Mouse (Mus musculus) common myeloid progenitor, adult 5-6 weeks (primary cell): Measurements from ENCODE around the gene Rufy4. TPM values are rescaled to one million over a fixed set of nuclear protein-coding genes. Genes with fewer than 3 reads are reported as not detected.
A peak's percentile ranks its signal among the peaks of the same experiment; 100 is the strongest.

Experiments
- ATAC-seq: replicated peaks from 2 replicates; pipeline ENCODE4 v1.8.0; 2016; ENCODE audit warnings: low read depth, mild to moderate bottlenecking, moderate TSS enrichment, inconsistent platforms; ENCODE audit not compliant: poor library complexity, severe bottlenecking
- total RNA-seq: library from RNA; stranded (forward); fragments of 200-1000, 187-1606 nt; gene quantifications from 2 replicates; pipeline ENCODE4 v1.2.3, GENCODE M21; 2017

Rufy4 gene
- total RNA-seq, 1 experiment from 2014 or later = 3.8 TPM

- no peak for ATAC-seq
Measured at GRCm38 (mm10) chr1:74103654-74104353, 21.5 kb upstream of the Rufy4 start.

- no peak for ATAC-seq
Measured at GRCm38 (mm10) chr1:74105660-74106059, 19.7 kb upstream of the Rufy4 start.

GRCm38 (mm10) chr1:74106214-74106613, 19.1 kb upstream of the Rufy4 start:
- ATAC-seq = no peak

GRCm38 (mm10) chr1:74107931-74108618, 17.3 kb upstream of the Rufy4 start:
- 0 out of 2 replicates have a peak, but pooled peaks have one; percentile 18 for ATAC-seq

- ATAC-seq = no peak
Measured at GRCm38 (mm10) chr1:74109670-74110069, 15.7 kb upstream of the Rufy4 start.

- no peak for ATAC-seq
Measured at GRCm38 (mm10) chr1:74110932-74111695, 14.2 kb upstream of the Rufy4 start.

- ATAC-seq = no peak
Measured at GRCm38 (mm10) chr1:74111696-74112030, 13.7 kb upstream of the Rufy4 start.

- ATAC-seq = no peak
Measured at GRCm38 (mm10) chr1:74113071-74113470, 12.3 kb upstream of the Rufy4 start.

- no peak for ATAC-seq
Measured at GRCm38 (mm10) chr1:74117876-74118275, 7.5 kb upstream of the Rufy4 start.

GRCm38 (mm10) chr1:74119115-74119514, 6.2 kb upstream of the Rufy4 start:
- ATAC-seq = no peak

GRCm38 (mm10) chr1:74121138-74121537, 4.2 kb upstream of the Rufy4 start:
- no peak for ATAC-seq

- no peak for ATAC-seq
Measured at GRCm38 (mm10) chr1:74121821-74122576, 3.3 kb upstream of the Rufy4 start.

GRCm38 (mm10) chr1:74123215-74123614, 2.1 kb upstream of the Rufy4 start:
- no peak for ATAC-seq

GRCm38 (mm10) chr1:74124021-74124981, 1.0 kb upstream of the Rufy4 start, which contains the start of gene Tns1:
Gene Tns1 (minus strand): TSS chr1:74124449.
- peak; percentile 43 for ATAC-seq

- no peak for ATAC-seq
Measured at GRCm38 (mm10) chr1:74130883-74131659, 5.7 kb downstream of the Rufy4 start.

- ATAC-seq = no peak
Measured at GRCm38 (mm10) chr1:74132011-74132410, 6.7 kb downstream of the Rufy4 start.

GRCm38 (mm10) chr1:74133954-74134353, 8.6 kb downstream of the Rufy4 start:
- peak; percentile 59 for ATAC-seq

GRCm38 (mm10) chr1:74135326-74135950, 10.1 kb downstream of the Rufy4 start:
- peak; percentile 67 for ATAC-seq
